Mouse (Mus musculus) liver, postnatal 0 days (tissue): ENCODE results near the gene Tfe3.
"Not testable (repeated sequence)": the region's sequence is repeated elsewhere in the genome, so short reads cannot be mapped to it uniquely, and the experiment has no call there.

Source experiments
- CTCF ChIP-seq: sonication (generic); IDR thresholded peaks from 2 replicates; pipeline ENCODE4 v1.5.1; 2016; ENCODE audit warnings: antibody characterized with exemption, low read depth
- EP300 ChIP-seq: IDR thresholded peaks from 2 replicates; pipeline ENCODE4 v1.6.1; 2016; ENCODE audit warnings: antibody characterized with exemption, low read depth, mild to moderate bottlenecking

GRCm38 (mm10) chrX:7753627-7754026 lies 8.7 kb upstream of the Tfe3 start:
- peak; percentile 57 for TF ChIP-seq CTCF
- not testable (repeated sequence) for TF ChIP-seq EP300
